Mouse (Mus musculus): Measurements from ENCODE around the gene Myo3b. TPM values are rescaled to one million over a fixed set of nuclear protein-coding genes. Genes with fewer than 3 reads are reported as not detected.

The Myo3b gene
- total and polyA plus RNA-seq, 3 experiments, result 0.08 TPM; not detected in 2

GRCm38 (mm10) chr2:70000316-70000715, 38.6 kb upstream of the Myo3b start:
- no peak for DNase-seq
- intact Hi-C loops (cut with DNase I), result no loop called here
- 92% methylated on average over 6 of the region's 6 CpGs for WGBS

GRCm38 (mm10) chr2:70006492-70006891, 32.4 kb upstream of the Myo3b start:
- no peak for DNase-seq
- no peak overlapping the region for H3K27ac ChIP-seq
- H3K4me1 ChIP-seq (ENCODE audit: control insufficient read depth, insufficient read depth, low read length), result no peaks in the 10 kb centered on the region
- H3K4me3 ChIP-seq, result no peak overlapping the region
- no peaks in the 10 kb centered on the region for H3K27me3 ChIP-seq (ENCODE audit: control insufficient read depth, insufficient read depth, low read length)
- TF ChIP-seq POLR2A (IDR thresholded peaks at IDR 0.05; ENCODE audit: insufficient read depth, low read depth, low read length) (no peak), EP300 (IDR thresholded peaks at IDR 0.05; ENCODE audit: insufficient read depth, low read depth, low read length) (no peak), CTCF (IDR thresholded peaks at IDR 0.05) (no peak)
- WGBS, result 87% methylated on average over 2 of the region's 2 CpGs
- no peak overlapping the region for H3K9ac ChIP-seq (ENCODE audit: low read depth, low read length)
- no peaks in the 10 kb centered on the region for H3K36me3 ChIP-seq (ENCODE audit: control insufficient read depth, insufficient read depth, low read length)
- intact Hi-C loops (cut with DNase I), result no loop called here
- H3K79me2 ChIP-seq (replicated peaks; ENCODE audit: control insufficient read depth, insufficient read depth, low read length), result no peaks in the 10 kb centered on the region

More at GRCm38 (mm10) chr2:70000316-70000715, 38.6 kb upstream of the Myo3b start:
- H3K4me1 ChIP-seq (ENCODE audit: control insufficient read depth, insufficient read depth, low read length), result no peaks in the 10 kb centered on the region
- no peak for TF ChIP-seq EP300 (IDR thresholded peaks at IDR 0.05; ENCODE audit: insufficient read depth, low read depth, low read length)
- no peak for TF ChIP-seq POLR2A (IDR thresholded peaks at IDR 0.05; ENCODE audit: insufficient read depth, low read depth, low read length)
- no peak for TF ChIP-seq CTCF (IDR thresholded peaks at IDR 0.05)
- no peaks in the 10 kb centered on the region for H3K36me3 ChIP-seq (ENCODE audit: control insufficient read depth, insufficient read depth, low read length)
- H3K4me3 ChIP-seq, result no peak overlapping the region
- no peaks in the 10 kb centered on the region for H3K27me3 ChIP-seq (ENCODE audit: control insufficient read depth, insufficient read depth, low read length)
- no peak overlapping the region for H3K27ac ChIP-seq
- H3K79me2 ChIP-seq (replicated peaks; ENCODE audit: control insufficient read depth, insufficient read depth, low read length), result no peaks in the 10 kb centered on the region
- H3K9ac ChIP-seq (ENCODE audit: low read depth, low read length), result no peak overlapping the region

GRCm38 (mm10) chr2:70012941-70013340, 26.0 kb upstream of the Myo3b start:
- Histone ChIP-seq H3K27ac (no peak overlapping the region), H3K4me3 (no peak overlapping the region), H3K9ac (ENCODE audit: low read depth, low read length) (no peak overlapping the region), H3K36me3 (ENCODE audit: control insufficient read depth, insufficient read depth, low read length) (peaks cover 11% of the 10 kb centered on the region), H3K27me3 (ENCODE audit: control insufficient read depth, insufficient read depth, low read length) (no peaks in the 10 kb centered on the region), H3K79me2 (replicated peaks; ENCODE audit: control insufficient read depth, insufficient read depth, low read length) (no peaks in the 10 kb centered on the region), H3K4me1 (ENCODE audit: control insufficient read depth, insufficient read depth, low read length) (no peaks in the 10 kb centered on the region)
- 96% methylated on average over 8 of the region's 8 CpGs for WGBS
- TF ChIP-seq EP300 (IDR thresholded peaks at IDR 0.05; ENCODE audit: insufficient read depth, low read depth, low read length), result no peak
- no peak for TF ChIP-seq POLR2A (IDR thresholded peaks at IDR 0.05; ENCODE audit: insufficient read depth, low read depth, low read length)
- TF ChIP-seq CTCF (IDR thresholded peaks at IDR 0.05), result no peak
- intact Hi-C loops (cut with DNase I), result no loop called here
- no peak for DNase-seq

- Histone ChIP-seq H3K4me1 (ENCODE audit: control insufficient read depth, insufficient read depth, low read length) (no peaks in the 10 kb centered on the region), H3K27me3 (ENCODE audit: control insufficient read depth, insufficient read depth, low read length) (no peaks in the 10 kb centered on the region), H3K36me3 (ENCODE audit: control insufficient read depth, insufficient read depth, low read length) (peaks cover 18% of the 10 kb centered on the region), H3K4me3 (no peak overlapping the region), H3K9ac (ENCODE audit: low read depth, low read length) (no peak overlapping the region), H3K27ac (no peak overlapping the region), H3K79me2 (replicated peaks; ENCODE audit: control insufficient read depth, insufficient read depth, low read length) (no peaks in the 10 kb centered on the region)
- peak in 1 of 2 experiments; percentile 18 for DNase-seq
- TF ChIP-seq POLR2A (IDR thresholded peaks at IDR 0.05; ENCODE audit: insufficient read depth, low read depth, low read length) (no peak), EP300 (IDR thresholded peaks at IDR 0.05; ENCODE audit: insufficient read depth, low read depth, low read length) (no peak), CTCF (IDR thresholded peaks at IDR 0.05) (no peak)
- WGBS, result 25% methylated on average over 6 of the region's 6 CpGs
- intact Hi-C loops (cut with DNase I), result no loop called here
Observed at GRCm38 (mm10) chr2:70018236-70018635, 20.7 kb upstream of the Myo3b start.

- DNase-seq, result no peak
- intact Hi-C loops (cut with DNase I), result no loop called here
- Histone ChIP-seq H3K9ac (ENCODE audit: low read depth, low read length) (no peak overlapping the region), H3K79me2 (replicated peaks; ENCODE audit: control insufficient read depth, insufficient read depth, low read length) (no peaks in the 10 kb centered on the region), H3K4me3 (no peak overlapping the region), H3K27ac (no peak overlapping the region), H3K4me1 (ENCODE audit: control insufficient read depth, insufficient read depth, low read length) (no peaks in the 10 kb centered on the region), H3K36me3 (ENCODE audit: control insufficient read depth, insufficient read depth, low read length) (peaks cover 4% of the 10 kb centered on the region; the same call in 1 of the 2 replicates), H3K27me3 (ENCODE audit: control insufficient read depth, insufficient read depth, low read length) (no peaks in the 10 kb centered on the region)
- WGBS, result 93% methylated on average over 2 of the region's 2 CpGs
- TF ChIP-seq POLR2A (IDR thresholded peaks at IDR 0.05; ENCODE audit: insufficient read depth, low read depth, low read length), result no peak
- TF ChIP-seq CTCF (IDR thresholded peaks at IDR 0.05), result no peak
- no peak for TF ChIP-seq EP300 (IDR thresholded peaks at IDR 0.05; ENCODE audit: insufficient read depth, low read depth, low read length)
Observed at GRCm38 (mm10) chr2:70024454-70024853, 14.5 kb upstream of the Myo3b start.

- no peak for DNase-seq
- H3K36me3 ChIP-seq (ENCODE audit: control insufficient read depth, insufficient read depth, low read length), result peaks cover 4% of the 10 kb centered on the region; the same call in 1 of the 2 replicates
- no peak overlapping the region for H3K9ac ChIP-seq (ENCODE audit: low read depth, low read length)
- TF ChIP-seq CTCF (IDR thresholded peaks at IDR 0.05) (no peak), EP300 (IDR thresholded peaks at IDR 0.05; ENCODE audit: insufficient read depth, low read depth, low read length) (no peak), POLR2A (IDR thresholded peaks at IDR 0.05; ENCODE audit: insufficient read depth, low read depth, low read length) (no peak)
- H3K27ac ChIP-seq, result no peak overlapping the region
- no peaks in the 10 kb centered on the region for H3K27me3 ChIP-seq (ENCODE audit: control insufficient read depth, insufficient read depth, low read length)
- H3K4me3 ChIP-seq, result no peak overlapping the region
- no peaks in the 10 kb centered on the region for H3K4me1 ChIP-seq (ENCODE audit: control insufficient read depth, insufficient read depth, low read length)
- intact Hi-C loops (cut with DNase I), result no loop called here
- WGBS, result 90% methylated on average over 5 of the region's 5 CpGs
- no peaks in the 10 kb centered on the region; the same call in 1 of the 2 replicates for H3K79me2 ChIP-seq (replicated peaks; ENCODE audit: control insufficient read depth, insufficient read depth, low read length)
Observed at GRCm38 (mm10) chr2:70025711-70026110, 13.2 kb upstream of the Myo3b start.

Data from heart, adult 2 months (tissue).